Mouse (Mus musculus) CH12.LX (cell line): ENCODE measurements at regions not wholly inside any gene's neighbourhood (a gene's known extent, or its start where the extent isn't known, plus 50 kb on each side); places are given as distances from the start of the nearest gene placed in this dataset.

Experiments
- BHLHE40 ChIP-seq: IDR thresholded peaks from 2 replicates; pipeline ENCODE4 v1.6.1; 2011; ENCODE audit warnings: mild to moderate bottlenecking, low read depth, low read length, improper control_type of control experiment
- CHD1 ChIP-seq: IDR thresholded peaks from 2 replicates; pipeline ENCODE4 v1.6.1; 2012; ENCODE audit warnings: low read depth, low read length, improper control_type of control experiment, inconsistent platforms
- CTCF ChIP-seq, 2 experiments: IDR thresholded peaks in 1 of 2; conservative IDR thresholded peaks in 1 of 2; 2 replicates each; pipeline ENCODE4 v1.5.1; 2011 to 2012; ENCODE audit warnings: low read depth in 2 of 2, low read length in 2 of 2, improper control_type of control experiment in 1 of 2, inconsistent platforms in 1 of 2, mild to moderate bottlenecking in 1 of 2, moderate library complexity in 1 of 2
- EP300 ChIP-seq: IDR thresholded peaks from 2 replicates; pipeline ENCODE4 v1.6.1; 2011; ENCODE audit warnings: low read length, improper control_type of control experiment
- KAT2A ChIP-seq: IDR thresholded peaks from 2 replicates; pipeline ENCODE4 v1.6.1; 2012; ENCODE audit warnings: low read length, improper control_type of control experiment, inconsistent platforms; ENCODE audit not compliant: insufficient replicate concordance
- MAX ChIP-seq: IDR thresholded peaks from 2 replicates; pipeline ENCODE4 v1.6.1; 2011; ENCODE audit warnings: low read length, improper control_type of control experiment
- NELFE ChIP-seq: IDR thresholded peaks from 2 replicates; pipeline ENCODE4 v1.6.1; 2011; ENCODE audit warnings: low read depth, low read length, improper control_type of control experiment
- POLR2A ChIP-seq: IDR thresholded peaks from 2 replicates; pipeline ENCODE4 v1.6.1; 2011; ENCODE audit warnings: low read depth, mild to moderate bottlenecking, improper control_type of control experiment, low read length
- RAD21 ChIP-seq: IDR thresholded peaks from 2 replicates; pipeline ENCODE4 v1.6.1; 2011; ENCODE audit warnings: low read depth, mild to moderate bottlenecking, low read length, improper control_type of control experiment, moderate library complexity
- TBP ChIP-seq: conservative IDR thresholded peaks from 2 replicates; pipeline ENCODE4 v1.6.1; 2011; ENCODE audit warnings: low read depth, low read length, improper control_type of control experiment
- TCF12 ChIP-seq: IDR thresholded peaks from 2 replicates; pipeline ENCODE4 v1.6.1; 2014; ENCODE audit warnings: low read depth, mild to moderate bottlenecking, inconsistent platforms, low read length, improper control_type of control experiment
- ZMIZ1 ChIP-seq: IDR thresholded peaks from 2 replicates; pipeline ENCODE4 v1.6.1; 2012; ENCODE audit warnings: low read depth, mild to moderate bottlenecking, inconsistent platforms, low read length, improper control_type of control experiment

GRCm38 (mm10) chr15:41332451-41332850, 1198.3 kb downstream of the 9330182O14Rik start:
- no peak for TF ChIP-seq CTCF (conservative IDR thresholded peaks at IDR 0.05 in 1 of 2, IDR thresholded peaks at IDR 0.05 in 1 of 2; ENCODE audit: low read depth in 2 of 2, low read length in 2 of 2)
- no peak for TF ChIP-seq POLR2A
- TF ChIP-seq ZMIZ1, result no peak
- no peak for TF ChIP-seq RAD21
- no peak for TF ChIP-seq KAT2A
- TF ChIP-seq EP300, result no peak
- TF ChIP-seq TCF12, result no peak
- TF ChIP-seq BHLHE40, result no peak
- TF ChIP-seq TBP, result no peak
- TF ChIP-seq CHD1, result no peak
- no peak for TF ChIP-seq NELFE
- no peak for TF ChIP-seq MAX
